Mouse (Mus musculus): ENCODE results near the gene Gm5795. TPM values are rescaled to one million over a fixed set of nuclear protein-coding genes. Genes with fewer than 3 reads are reported as not detected.
"Not testable (repeated sequence)": the region's sequence is repeated elsewhere in the genome, so short reads cannot be mapped to it uniquely, and the experiment has no call there.

Gene Gm5795
- total RNA-seq (2021), result not detected
- long read RNA-seq, experiment 1, result 0 reads
- long read RNA-seq, experiment 2, result 0 reads

GRCm38 (mm10) chr14:3187955-3188354, at the start of gene Gm5795:
TSS of gene Gm5795 (plus strand) at chr14:3188255.
- DNase-seq, result not testable (repeated sequence)

GRCm38 (mm10) chr14:3208272-3209152, 20.5 kb downstream of the Gm5795 start, which contains the start of gene D830030K20Rik:
TSS of gene D830030K20Rik (plus strand) at chr14:3208488.
- DNase-seq, result not testable (repeated sequence)

- peak; percentile 2 for DNase-seq
These were observed 21.3 kb downstream of the Gm5795 start for GRCm38 (mm10) chr14:3209367-3209766.

Other genes with a start within 250 kb of the Gm5795 start
- gene Gm2888, start 158.3 kb upstream of the Gm5795 start, total RNA-seq (2021), result not detected
- gene Gm2897, start 139.0 kb upstream of the Gm5795 start, total RNA-seq (2021), result 1 to 10 TPM in 1 of 2 experiments, under 1 TPM in 1; 0.82 to 1.1 TPM
- gene Gm10340, start 54.3 kb upstream of the Gm5795 start, total RNA-seq (2021), result not detected
- 1 to 10 TPM; 1.2 to 1.7 TPM for gene D830030K20Rik, start 20.2 kb downstream of the Gm5795 start, total RNA-seq (2021)
- not detected for gene Gm2956, start 144.4 kb downstream of the Gm5795 start, total RNA-seq (2021)
- gene Gm10413, start 206.8 kb downstream of the Gm5795 start, total RNA-seq (2021), result not detected
- 1 to 10 TPM in 1 of 2 experiments, under 1 TPM in 1; 0.78 to 1.2 TPM for gene Gm10409, start 224.4 kb downstream of the Gm5795 start, total RNA-seq (2021)
- under 1 TPM in 1 of 2 experiments, not detected in 1; 0.39 TPM for gene Gm3005, start 239.8 kb downstream of the Gm5795 start, total RNA-seq (2021)